Mouse (Mus musculus) lung, embryonic 15.5 days (tissue): Measurements from ENCODE around the gene Lrrc45. TPM values are rescaled to one million over a fixed set of nuclear protein-coding genes. Genes with fewer than 3 reads are reported as not detected.

Experiments
- ATAC-seq: fragments of 200-750 bp; cut with Nextera tagmentation; 2 replicates; pipeline ENCODE4 v1.8.0; 2017; ENCODE audit warnings: moderate number of reproducible peaks, borderline replicate concordance; ENCODE audit not compliant: low FRiP score, low TSS enrichment; ENCODE audit errors: extremely low read depth
- H3K27ac ChIP-seq: fragments of 300-500 bp; sonication (generic); 2 replicates; pipeline ENCODE4 v1.5.1; 2015; ENCODE audit warnings: moderate library complexity, mild to moderate bottlenecking, inconsistent platforms
- H3K27me3 ChIP-seq: fragments of 300-500 bp; sonication (generic); 2 replicates; pipeline ENCODE4 v1.6.1; 2015; ENCODE audit warnings: inconsistent platforms
- H3K36me3 ChIP-seq: fragments of 300-500 bp; sonication (generic); 2 replicates; pipeline ENCODE4 v1.6.1; 2015; ENCODE audit warnings: inconsistent platforms
- H3K4me1 ChIP-seq: fragments of 300-500 bp; sonication (generic); 2 replicates; pipeline ENCODE4 v1.6.1; 2015; ENCODE audit warnings: inconsistent platforms
- H3K4me2 ChIP-seq: fragments of 300-500 bp; sonication (generic); 2 replicates; pipeline ENCODE4 v1.6.1; 2015; ENCODE audit warnings: inconsistent platforms, mild to moderate bottlenecking, moderate library complexity
- H3K4me3 ChIP-seq: fragments of 300-500 bp; sonication (generic); 2 replicates; pipeline ENCODE4 v1.5.1; 2015; ENCODE audit warnings: mild to moderate bottlenecking, inconsistent platforms
- H3K9ac ChIP-seq: fragments of 300-500 bp; sonication (generic); 2 replicates; pipeline ENCODE4 v1.6.1; 2015; ENCODE audit warnings: inconsistent platforms
- H3K9me3 ChIP-seq: fragments of 300-500 bp; sonication (generic); 2 replicates; pipeline ENCODE4 v1.6.1; 2016; ENCODE audit warnings: inconsistent platforms
- WGBS: fragments of 180-500 bp; shearing (Covaris S2); methylation state at CpG from one replicate; pipeline ENCODE4 v1.1.7; 2015; 5-methylcytosine and 5-hydroxymethylcytosine counted together
- polyA plus RNA-seq: library from polyadenylated mRNA; unstranded; fragments of >200 nt; fragmentation: Nextera tagmentation; extraction: Ambion mirVana; gene quantifications from 2 replicates; pipeline ENCODE4 v1.2.1, GENCODE M21; 2015

The Lrrc45 gene
- polyA plus RNA-seq, 1 experiment from 2014 or later: 59.9 TPM

GRCm38 (mm10) chr11:120730331-120730870 lies 16.7 kb downstream of the Lrrc45 start:
- Histone ChIP-seq H3K27ac (no peak overlapping the region), H3K9ac (no peak overlapping the region), H3K36me3 (0 out of 2 replicates have a peak, but pooled peaks cover 3% of the 10 kb centered on the region), H3K9me3 (no peaks in the 10 kb centered on the region), H3K4me3 (no peak overlapping the region), H3K4me2 (no peak overlapping the region), H3K27me3 (no peaks in the 10 kb centered on the region), H3K4me1 (peaks cover 31% of the 10 kb centered on the region)
- ATAC-seq: no peak
- 85% methylated on average over 10 of the region's 10 CpGs for WGBS

GRCm38 (mm10) chr11:120731395-120731794 lies 17.7 kb downstream of the Lrrc45 start:
- no peak overlapping the region for H3K4me3 ChIP-seq
- peak overlapping the region; percentile 9; the same call in 1 of the 2 replicates for H3K27ac ChIP-seq
- H3K9me3 ChIP-seq: no peaks in the 10 kb centered on the region
- no peak overlapping the region for H3K4me2 ChIP-seq
- H3K4me1 ChIP-seq: peaks cover 26% of the 10 kb centered on the region
- H3K9ac ChIP-seq: no peak overlapping the region
- H3K27me3 ChIP-seq: no peaks in the 10 kb centered on the region
- no peaks in the 10 kb centered on the region for H3K36me3 ChIP-seq
- 74% methylated on average over 1 of the region's 1 CpGs for WGBS
- no peak for ATAC-seq

GRCm38 (mm10) chr11:120731858-120732680 lies 18.3 kb downstream of the Lrrc45 start, which contains the start of gene Cbr2:
Gene Cbr2 (minus strand): TSS chr11:120732114.
- WGBS: 69% methylated on average over 12 of the region's 12 CpGs

GRCm38 (mm10) chr11:120733521-120733920 lies 19.8 kb downstream of the Lrrc45 start:
- no peak overlapping the region for H3K4me3 ChIP-seq
- H3K27me3 ChIP-seq: no peaks in the 10 kb centered on the region
- 32% methylated on average over 6 of the region's 6 CpGs for WGBS
- H3K4me1 ChIP-seq: peaks cover 20% of the 10 kb centered on the region
- H3K9ac ChIP-seq: no peak overlapping the region
- 0 out of 2 replicates have a peak overlapping the region, but pooled peaks have one; percentile 47 for H3K27ac ChIP-seq
- ATAC-seq: 0 out of 2 replicates have a peak, but pooled peaks have one; percentile 8
- H3K36me3 ChIP-seq: no peaks in the 10 kb centered on the region
- H3K4me2 ChIP-seq: no peak overlapping the region
- no peaks in the 10 kb centered on the region for H3K9me3 ChIP-seq

More at GRCm38 (mm10) chr11:120731858-120732680, 18.3 kb downstream of the Lrrc45 start, which contains the start of gene Cbr2:
- peak within 1 kb of the TSS; percentile 38; the same call in 1 of the 2 replicates for H3K27ac ChIP-seq
- H3K27me3 ChIP-seq: no peaks in the 10 kb centered on the region
- H3K9me3 ChIP-seq: no peaks in the 10 kb centered on the region
- H3K36me3 ChIP-seq: no peaks in the 10 kb centered on the region
- peaks cover 20% of the 10 kb centered on the region for H3K4me1 ChIP-seq
- H3K4me3 ChIP-seq: no peak within 1 kb of the TSS
- no peak within 1 kb of the TSS for H3K9ac ChIP-seq
- no peak for ATAC-seq
- H3K4me2 ChIP-seq: no peak within 1 kb of the TSS

- 58% methylated on average over 6 of the region's 6 CpGs for WGBS
- Histone ChIP-seq H3K36me3 (no peaks in the 10 kb centered on the region), H3K4me3 (no peak overlapping the region), H3K27ac (no peak overlapping the region), H3K27me3 (no peaks in the 10 kb centered on the region), H3K9me3 (no peaks in the 10 kb centered on the region), H3K4me2 (no peak overlapping the region), H3K9ac (no peak overlapping the region), H3K4me1 (peaks cover 11% of the 10 kb centered on the region; the same call in 1 of the 2 replicates)
- ATAC-seq: no peak
Observed at GRCm38 (mm10) chr11:120736424-120736823, 22.7 kb downstream of the Lrrc45 start.

- H3K27ac ChIP-seq: no peak overlapping the region
- no peaks in the 10 kb centered on the region for H3K36me3 ChIP-seq
- no peak overlapping the region for H3K9ac ChIP-seq
- H3K9me3 ChIP-seq: no peaks in the 10 kb centered on the region
- no peak overlapping the region for H3K4me2 ChIP-seq
- ATAC-seq: no peak
- H3K4me1 ChIP-seq: 0 out of 2 replicates have a peak, but pooled peaks cover 3% of the 10 kb centered on the region
- WGBS: 82% methylated on average over 5 of the region's 5 CpGs
- H3K27me3 ChIP-seq: no peaks in the 10 kb centered on the region
- no peak overlapping the region for H3K4me3 ChIP-seq
Observed at GRCm38 (mm10) chr11:120740981-120741380, 27.3 kb downstream of the Lrrc45 start.

- Histone ChIP-seq H3K4me1 (0 out of 2 replicates have a peak, but pooled peaks cover 3% of the 10 kb centered on the region), H3K27me3 (no peaks in the 10 kb centered on the region), H3K9me3 (no peaks in the 10 kb centered on the region), H3K36me3 (no peaks in the 10 kb centered on the region), H3K4me2 (no peak overlapping the region), H3K9ac (no peak overlapping the region), H3K4me3 (no peak overlapping the region), H3K27ac (peak overlapping the region; percentile 96)
- WGBS: 38% methylated on average over 7 of the region's 7 CpGs
- peak; percentile 88 for ATAC-seq
Observed at GRCm38 (mm10) chr11:120744121-120744701, 30.5 kb downstream of the Lrrc45 start.

GRCm38 (mm10) chr11:120747974-120748373 lies 34.2 kb downstream of the Lrrc45 start:
- 76% methylated on average over 4 of the region's 4 CpGs for WGBS
- Histone ChIP-seq H3K4me3 (no peak overlapping the region), H3K9ac (no peak overlapping the region), H3K9me3 (no peaks in the 10 kb centered on the region), H3K27me3 (no peaks in the 10 kb centered on the region), H3K4me1 (0 out of 2 replicates have a peak, but pooled peaks cover 3% of the 10 kb centered on the region), H3K36me3 (no peaks in the 10 kb centered on the region), H3K27ac (no peak overlapping the region), H3K4me2 (no peak overlapping the region)
- ATAC-seq: no peak

GRCm38 (mm10) chr11:120749430-120749829 lies 35.7 kb downstream of the Lrrc45 start:
- Histone ChIP-seq H3K36me3 (no peaks in the 10 kb centered on the region), H3K9me3 (no peaks in the 10 kb centered on the region), H3K27ac (no peak overlapping the region), H3K9ac (no peak overlapping the region), H3K27me3 (no peaks in the 10 kb centered on the region), H3K4me3 (no peak overlapping the region), H3K4me1 (0 out of 2 replicates have a peak, but pooled peaks cover 3% of the 10 kb centered on the region), H3K4me2 (no peak overlapping the region)
- no peak for ATAC-seq
- WGBS: 61% methylated on average over 8 of the region's 8 CpGs

- no peak for ATAC-seq
- Histone ChIP-seq H3K4me1 (no peaks in the 10 kb centered on the region), H3K36me3 (no peaks in the 10 kb centered on the region), H3K27ac (no peak overlapping the region), H3K4me2 (no peak overlapping the region), H3K9me3 (no peaks in the 10 kb centered on the region), H3K4me3 (no peak overlapping the region), H3K27me3 (no peaks in the 10 kb centered on the region), H3K9ac (no peak overlapping the region)
- WGBS: 52% methylated on average over 4 of the region's 4 CpGs
Observed at GRCm38 (mm10) chr11:120751606-120752005, 37.9 kb downstream of the Lrrc45 start.

GRCm38 (mm10) chr11:120760236-120760635 lies 46.5 kb downstream of the Lrrc45 start:
- Histone ChIP-seq H3K4me1 (peaks cover 7% of the 10 kb centered on the region; the same call in 1 of the 2 replicates), H3K4me3 (no peak overlapping the region), H3K36me3 (no peaks in the 10 kb centered on the region), H3K4me2 (no peak overlapping the region), H3K27me3 (peaks cover 6% of the 10 kb centered on the region; the same call in 1 of the 2 replicates), H3K9ac (no peak overlapping the region), H3K27ac (no peak overlapping the region), H3K9me3 (peaks cover 3% of the 10 kb centered on the region; the same call in 1 of the 2 replicates)
- WGBS: 82% methylated on average over 9 of the region's 9 CpGs
- ATAC-seq: no peak
